In the genomic region with DNA sequence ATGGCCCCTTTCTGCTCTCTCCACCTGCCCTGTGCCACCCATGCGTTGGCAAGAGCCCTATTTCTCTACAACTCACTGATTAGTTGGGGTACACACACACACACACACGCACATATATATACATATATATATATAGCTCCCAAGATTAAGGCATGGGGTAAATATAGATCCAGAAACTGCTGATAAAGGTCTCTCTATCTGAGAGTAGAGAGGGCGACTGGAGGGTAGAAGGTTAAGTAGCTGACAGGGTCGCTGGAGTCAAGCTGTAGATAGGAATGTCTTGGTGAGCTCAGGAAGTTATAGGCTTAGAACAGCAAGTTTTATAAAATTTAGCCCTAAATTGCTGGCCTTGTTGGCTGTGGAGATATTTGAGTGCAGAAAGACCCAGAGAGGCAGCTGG, we compare ENCODE assay signal across 7 mouse cellular contexts. TPM values are rescaled to one million over a fixed set of nuclear protein-coding genes. Genes with fewer than 3 reads are reported as not detected.
DNase-seq lines count a peak whose midpoint lies in the region; ATAC-seq and TF ChIP-seq lines count a peak whose summit lies in the region.

No protein-coding gene starts in this region.

- H3K9me3 ChIP-seq in neural tube, embryonic 11.5 days (ENCODE audit: control insufficient read depth, low read length): no peaks in the 10 kb centered on the region
- H3K9me3 ChIP-seq in forebrain, embryonic 16.5 days (ENCODE audit: control insufficient read depth, low read length): no peaks in the 10 kb centered on the region
- H3K9me3 ChIP-seq in liver, embryonic 14.5 days (ENCODE audit: control insufficient read depth, low read length): no peaks in the 10 kb centered on the region

- peak overlapping the region; percentile 83 for H3K4me2 ChIP-seq in neural tube, embryonic 11.5 days (ENCODE audit: low read depth)
- H3K4me2 ChIP-seq in forebrain, embryonic 16.5 days (ENCODE audit: low read length): peak overlapping the region; percentile 70
- H3K4me2 ChIP-seq in liver, embryonic 14.5 days (ENCODE audit: low read depth): peak overlapping the region; percentile 87

- H3K36me3 ChIP-seq in neural tube, embryonic 11.5 days (ENCODE audit: control insufficient read depth, insufficient read depth, low read length): peaks cover 4% of the 10 kb centered on the region
- peaks cover 12% of the 10 kb centered on the region for H3K36me3 ChIP-seq in forebrain, embryonic 16.5 days (ENCODE audit: control insufficient read depth, insufficient read depth)
- peaks cover 34% of the 10 kb centered on the region for H3K36me3 ChIP-seq in liver, embryonic 14.5 days (replicated peaks; ENCODE audit: control insufficient read depth, insufficient read depth, low read depth)

- no peak for ATAC-seq in neural tube, embryonic 11.5 days (ENCODE audit: insufficient read depth, low FRiP score, low TSS enrichment)
- no peak for ATAC-seq in forebrain, embryonic 16.5 days
- no peak for ATAC-seq in liver, embryonic 14.5 days (ENCODE audit: insufficient read depth)
- ATAC-seq in CD4-positive, CD25-positive, alpha-beta regulatory T cell, adult 4 months: no peak

- WGBS in neural tube, embryonic 11.5 days: 76% methylated on average over 4 of the region's 4 CpGs
- WGBS in forebrain, embryonic 16.5 days: 84% methylated on average over 4 of the region's 4 CpGs
- WGBS in liver, embryonic 14.5 days (ENCODE audit: insufficient replicate concordance): 29% methylated on average over 4 of the region's 4 CpGs

- peaks cover 15% of the 10 kb centered on the region for H3K4me1 ChIP-seq in neural tube, embryonic 11.5 days (ENCODE audit: control insufficient read depth, insufficient read depth, low read length)
- H3K4me1 ChIP-seq in forebrain, embryonic 16.5 days (replicated peaks; ENCODE audit: control insufficient read depth, insufficient read depth, low read length): peaks cover 22% of the 10 kb centered on the region
- peaks cover 28 to 31% of the 10 kb centered on the region in 2 experiments for H3K4me1 ChIP-seq in liver, embryonic 14.5 days (replicated peaks; ENCODE audit: control insufficient read depth in 2 of 2, insufficient read depth in 2 of 2, low read length in 1 of 2)

- no peak for TF ChIP-seq CTCF in liver, embryonic 14.5 days (IDR thresholded peaks at IDR 0.05; ENCODE audit: low read depth)

- no peak overlapping the region for H3K27ac ChIP-seq in neural tube, embryonic 11.5 days (ENCODE audit: low read depth, low read length)
- H3K27ac ChIP-seq in forebrain, embryonic 16.5 days (ENCODE audit: low read length): no peak overlapping the region
- H3K27ac ChIP-seq in liver, embryonic 14.5 days: peak overlapping the region; percentile 77

- H3K4me3 ChIP-seq in neural tube, embryonic 11.5 days (ENCODE audit: low read depth, low read length): peak overlapping the region; percentile 65
- H3K4me3 ChIP-seq in forebrain, embryonic 16.5 days (replicated peaks; ENCODE audit: low read length): peak overlapping the region; percentile 92
- peak overlapping the region; percentile 67 to 88 for H3K4me3 ChIP-seq in liver, embryonic 14.5 days (ENCODE audit: insufficient read depth in 1 of 2, low read depth in 2 of 2, low read length in 2 of 2)

- no peaks in the 10 kb centered on the region for H3K27me3 ChIP-seq in neural tube, embryonic 11.5 days (ENCODE audit: control insufficient read depth, insufficient read depth, low read length)
- H3K27me3 ChIP-seq in forebrain, embryonic 16.5 days (replicated peaks; ENCODE audit: control insufficient read depth, insufficient read depth, low read length): no peaks in the 10 kb centered on the region
- no peaks in the 10 kb centered on the region for H3K27me3 ChIP-seq in liver, embryonic 14.5 days (ENCODE audit: control insufficient read depth, insufficient read depth, low read length)

- DNase-seq in neural tube, embryonic 11.5 days (ENCODE audit: low spot score): no peak
- DNase-seq in neural tube, embryonic 10.5 days (ENCODE audit: extremely low spot score, low spot score): no peak
- DNase-seq in liver, embryonic 14.5 days (ENCODE audit: low read depth in 3 of 3, low spot score in 3 of 3): no peak
- DNase-seq in right cerebral cortex, postnatal 14 days: no peak
- DNase-seq in cerebellum, adult 8-10 months: no peak

- TF ChIP-seq EP300 in liver, embryonic 14.5 days (IDR thresholded peaks at IDR 0.05; ENCODE audit: low read depth): no peak

- no peak overlapping the region for H3K9ac ChIP-seq in neural tube, embryonic 11.5 days (ENCODE audit: low read length)
- H3K9ac ChIP-seq in forebrain, embryonic 16.5 days (replicated peaks; ENCODE audit: low read depth, low read length): no peak overlapping the region
- peak overlapping the region; percentile 68 for H3K9ac ChIP-seq in liver, embryonic 14.5 days (replicated peaks)

RNA-seq across cellular contexts. Expression of gene Ing5, which starts 1.1 kb away (rescaled TPM):
- polyA plus RNA-seq in neural tube, embryonic 11.5 days (2014; fragmentation: Nextera tagmentation; extraction: Ambion mirVana): 16.1 and 17.1 TPM in 2 replicates
- polyA plus RNA-seq in forebrain, embryonic 16.5 days (2015; fragmentation: Nextera tagmentation; extraction: Ambion mirVana): 11.9 and 12.3 TPM in 2 replicates
- polyA plus RNA-seq in liver, embryonic 14.5 days (2012; rRNA removed): 5.3 and 6.9 TPM in 2 replicates
- polyA plus RNA-seq in liver, embryonic 14.5 days (2014; fragmentation: Nextera tagmentation; extraction: Ambion mirVana): 7.6 and 9.6 TPM in 2 replicates
- 10 to 100 TPM; 25.4 to 36.9 TPM for polyA plus RNA-seq in CD4-positive, CD25-positive, alpha-beta regulatory T cell, adult 4 months (2017; shearing (Covaris generic))

RNA-seq across cellular contexts. Expression of gene Dtymk, which starts 3.1 kb away (rescaled TPM):
- polyA plus RNA-seq in neural tube, embryonic 11.5 days (2014; fragmentation: Nextera tagmentation; extraction: Ambion mirVana): 199 and 216 TPM in 2 replicates
- polyA plus RNA-seq in forebrain, embryonic 16.5 days (2015; fragmentation: Nextera tagmentation; extraction: Ambion mirVana): 180 and 189 TPM in 2 replicates
- polyA plus RNA-seq in liver, embryonic 14.5 days (2012; rRNA removed): 99.0 and 128 TPM in 2 replicates
- 148 and 150 TPM in 2 replicates for polyA plus RNA-seq in liver, embryonic 14.5 days (2014; fragmentation: Nextera tagmentation; extraction: Ambion mirVana)
- 100 to 1,000 TPM; 120 to 147 TPM for polyA plus RNA-seq in CD4-positive, CD25-positive, alpha-beta regulatory T cell, adult 4 months (2017; shearing (Covaris generic))

RNA-seq across cellular contexts. Expression of gene D2hgdh, which starts 19.9 kb away (rescaled TPM):
- polyA plus RNA-seq in neural tube, embryonic 11.5 days (2014; fragmentation: Nextera tagmentation; extraction: Ambion mirVana): 11.7 and 13.0 TPM in 2 replicates
- 17.2 and 19.5 TPM in 2 replicates for polyA plus RNA-seq in forebrain, embryonic 16.5 days (2015; fragmentation: Nextera tagmentation; extraction: Ambion mirVana)
- 6.4 and 6.8 TPM in 2 replicates for polyA plus RNA-seq in liver, embryonic 14.5 days (2012; rRNA removed)
- 3.7 and 5.0 TPM in 2 replicates for polyA plus RNA-seq in liver, embryonic 14.5 days (2014; fragmentation: Nextera tagmentation; extraction: Ambion mirVana)
- polyA plus RNA-seq in CD4-positive, CD25-positive, alpha-beta regulatory T cell, adult 4 months (2017; shearing (Covaris generic)): 10 to 100 TPM; 24.5 to 37.2 TPM

RNA-seq across cellular contexts. Expression of gene Thap4, which starts 50.2 kb away (rescaled TPM):
- 38.0 and 42.3 TPM in 2 replicates for polyA plus RNA-seq in neural tube, embryonic 11.5 days (2014; fragmentation: Nextera tagmentation; extraction: Ambion mirVana)
- 47.5 and 50.2 TPM in 2 replicates for polyA plus RNA-seq in forebrain, embryonic 16.5 days (2015; fragmentation: Nextera tagmentation; extraction: Ambion mirVana)
- polyA plus RNA-seq in liver, embryonic 14.5 days (2012; rRNA removed): 8.5 and 10.5 TPM in 2 replicates
- 11.5 and 11.7 TPM in 2 replicates for polyA plus RNA-seq in liver, embryonic 14.5 days (2014; fragmentation: Nextera tagmentation; extraction: Ambion mirVana)
- polyA plus RNA-seq in CD4-positive, CD25-positive, alpha-beta regulatory T cell, adult 4 months (2017; shearing (Covaris generic)): 10 to 100 TPM; 14.1 to 24.8 TPM

RNA-seq across cellular contexts. Expression of gene Atg4b, which starts 53.5 kb away (rescaled TPM):
- 84.1 and 99.4 TPM in 2 replicates for polyA plus RNA-seq in neural tube, embryonic 11.5 days (2014; fragmentation: Nextera tagmentation; extraction: Ambion mirVana)
- polyA plus RNA-seq in forebrain, embryonic 16.5 days (2015; fragmentation: Nextera tagmentation; extraction: Ambion mirVana): 104 and 108 TPM in 2 replicates
- 18.6 and 22.6 TPM in 2 replicates for polyA plus RNA-seq in liver, embryonic 14.5 days (2012; rRNA removed)
- polyA plus RNA-seq in liver, embryonic 14.5 days (2014; fragmentation: Nextera tagmentation; extraction: Ambion mirVana): 64.3 and 68.2 TPM in 2 replicates
- 100 to 1,000 TPM in 1 of 2 experiments, 10 to 100 TPM in 1; 87.1 to 104 TPM for polyA plus RNA-seq in CD4-positive, CD25-positive, alpha-beta regulatory T cell, adult 4 months (2017; shearing (Covaris generic))
